In the genomic region with DNA sequence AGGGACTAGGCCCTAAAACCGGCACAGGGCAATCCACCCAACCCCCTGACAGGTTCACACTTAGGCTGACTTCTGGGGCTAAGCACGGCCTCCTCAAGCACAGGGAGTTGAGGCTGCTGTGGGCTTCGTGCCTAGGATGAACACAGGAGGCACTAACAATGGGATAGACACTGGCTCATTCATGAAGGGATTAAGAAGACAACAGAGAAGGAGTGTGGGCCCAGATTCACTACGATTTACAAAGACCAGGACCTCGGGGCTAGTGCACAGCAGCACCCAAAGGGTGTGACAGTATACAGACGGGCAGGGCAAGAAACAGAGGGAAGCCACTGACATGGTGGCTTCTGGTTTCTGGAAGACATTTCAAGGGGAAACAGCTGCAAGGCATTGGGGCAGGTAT, we compare ENCODE assay signal across 17 mouse cellular contexts.
"Had no signal": no experiment of that assay in that cellular context is flagged by ENCODE, and none has a peak within 500 bp of the region (broad histone marks: within the 10 kb centered on the region; RNA-seq: fewer than 3 reads in every experiment).

No protein-coding gene starts in this region.

- ATAC-seq: liver, postnatal 0 days; lung, postnatal 0 days; midbrain, embryonic 16.5 days had no signal

- H3K4me2 ChIP-seq: lung, embryonic 15.5 days; midbrain, embryonic 12.5 days; neural tube, embryonic 12.5 days; stomach, embryonic 15.5 days had no signal

- H3K27ac ChIP-seq: lung, embryonic 15.5 days; macrophage; midbrain, embryonic 12.5 days; neural tube, embryonic 12.5 days; stomach, embryonic 15.5 days; stomach, postnatal 0 days had no signal

- H3K4me3 ChIP-seq: lung, embryonic 15.5 days; megakaryocyte, embryonic 14.5 days; midbrain, embryonic 12.5 days; neural tube, embryonic 12.5 days; stomach, embryonic 15.5 days had no signal

- H3K9ac ChIP-seq: liver, postnatal 0 days; lung, embryonic 15.5 days; midbrain, embryonic 12.5 days; neural tube, embryonic 12.5 days; stomach, embryonic 15.5 days had no signal

- H3K27me3 ChIP-seq: lung, embryonic 15.5 days; megakaryocyte, embryonic 14.5 days; midbrain, embryonic 12.5 days; neural tube, embryonic 12.5 days; stomach, embryonic 15.5 days had no signal

- DNase-seq: liver, postnatal 0 days; lung, adult 2 months; lung, postnatal 14 days; lung, postnatal 36 days; midbrain, embryonic 14.5 days; right cerebral cortex, postnatal 14 days; thymus, adult 2 months; thymus, postnatal 25 days had no signal

- H3K9me3 ChIP-seq: lung, embryonic 15.5 days; megakaryocyte, embryonic 14.5 days; midbrain, embryonic 12.5 days; neural tube, embryonic 12.5 days; stomach, embryonic 15.5 days had no signal

- H3K36me3 ChIP-seq: lung, embryonic 15.5 days; midbrain, embryonic 12.5 days; neural tube, embryonic 12.5 days; stomach, embryonic 15.5 days had no signal
